Mouse (Mus musculus) heart, embryonic 16.5 days (tissue): ENCODE results near the gene Atp2a3. TPM values are rescaled to one million over a fixed set of nuclear protein-coding genes. Genes with fewer than 3 reads are reported as not detected.
A peak's percentile ranks its signal among the peaks of the same experiment; 100 is the strongest.

Experiments used
- ATAC-seq: fragments of 200-750 bp; cut with Nextera tagmentation; replicated peaks from 2 replicates; pipeline ENCODE4 v1.8.0; 2017; ENCODE audit warnings: moderate number of reproducible peaks; ENCODE audit not compliant: insufficient read depth, low FRiP score; ENCODE audit errors: extremely low read depth
- H3K27ac ChIP-seq: fragments of 300-500 bp; sonication (generic); 2 replicates; pipeline ENCODE4 v1.5.1; 2014; ENCODE audit warnings: mild to moderate bottlenecking, low read length, control low read depth, moderate library complexity
- H3K27me3 ChIP-seq: fragments of 300-500 bp; sonication (generic); 2 replicates; pipeline ENCODE4 v1.6.1; 2014; ENCODE audit warnings: low read length, mixed read lengths; ENCODE audit not compliant: control insufficient read depth, insufficient read depth
- H3K36me3 ChIP-seq: fragments of 300-500 bp; sonication (generic); 2 replicates; pipeline ENCODE4 v1.6.1; 2014; ENCODE audit not compliant: control insufficient read depth, insufficient read depth
- H3K4me1 ChIP-seq: fragments of 300-500 bp; sonication (generic); 2 replicates; pipeline ENCODE4 v1.6.1; 2014; ENCODE audit warnings: low read length, mixed read lengths; ENCODE audit not compliant: control insufficient read depth, insufficient read depth
- H3K4me2 ChIP-seq: fragments of 300-500 bp; sonication (generic); 2 replicates; pipeline ENCODE4 v1.6.1; 2014; ENCODE audit warnings: low read depth, mild to moderate bottlenecking, control low read depth, low read length
- H3K4me3 ChIP-seq: fragments of 300-500 bp; sonication (generic); 2 replicates; pipeline ENCODE4 v1.5.1; 2014; ENCODE audit warnings: mild to moderate bottlenecking, control low read depth, low read length
- H3K9ac ChIP-seq: fragments of 300-500 bp; sonication (generic); 2 replicates; pipeline ENCODE4 v1.6.1; 2014; ENCODE audit warnings: low read length, control low read depth
- H3K9me3 ChIP-seq: fragments of 300-500 bp; sonication (generic); replicated peaks from 2 replicates; pipeline ENCODE4 v1.6.1; 2016; ENCODE audit warnings: low read length; ENCODE audit not compliant: control insufficient read depth
- WGBS: fragments of 180-500 bp; shearing (Covaris S2); extraction: QIAGEN DNeasy Blood & Tissue Kit; methylation state at CpG from one replicate; pipeline ENCODE4 v1.1.7; 2014; 5-methylcytosine and 5-hydroxymethylcytosine counted together
- polyA plus RNA-seq: library from polyadenylated mRNA; unstranded; fragments of >200 nt; fragmentation: Nextera tagmentation; extraction: Ambion mirVana; gene quantifications from 2 replicates; pipeline ENCODE4 v1.2.1, GENCODE M21; 2015

Gene Atp2a3
- polyA plus RNA-seq, 1 experiment from 2014 or later: 14.9 TPM

DNA sequence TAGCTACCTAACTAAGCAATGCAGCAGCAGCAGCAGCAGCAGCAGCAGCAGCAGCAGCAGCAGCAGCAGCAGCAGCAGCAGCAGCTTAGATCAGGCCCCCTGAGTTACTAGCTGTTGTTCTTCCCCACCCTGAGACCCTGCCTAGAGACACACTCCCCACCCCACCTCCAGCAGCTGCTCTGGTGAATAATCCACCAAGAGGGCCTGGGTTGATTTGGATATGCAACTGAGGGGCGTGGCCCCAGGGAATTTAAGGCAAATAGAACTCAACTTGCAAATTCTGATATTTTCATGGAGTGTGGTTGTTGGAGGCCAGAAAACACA, 7.9 kb upstream of the Atp2a3 start:
- no peaks in the 10 kb centered on the region for H3K9me3 ChIP-seq
- WGBS: 70% methylated on average over 1 of the region's 1 CpGs
- H3K4me1 ChIP-seq: peaks cover 35% of the 10 kb centered on the region

DNA sequence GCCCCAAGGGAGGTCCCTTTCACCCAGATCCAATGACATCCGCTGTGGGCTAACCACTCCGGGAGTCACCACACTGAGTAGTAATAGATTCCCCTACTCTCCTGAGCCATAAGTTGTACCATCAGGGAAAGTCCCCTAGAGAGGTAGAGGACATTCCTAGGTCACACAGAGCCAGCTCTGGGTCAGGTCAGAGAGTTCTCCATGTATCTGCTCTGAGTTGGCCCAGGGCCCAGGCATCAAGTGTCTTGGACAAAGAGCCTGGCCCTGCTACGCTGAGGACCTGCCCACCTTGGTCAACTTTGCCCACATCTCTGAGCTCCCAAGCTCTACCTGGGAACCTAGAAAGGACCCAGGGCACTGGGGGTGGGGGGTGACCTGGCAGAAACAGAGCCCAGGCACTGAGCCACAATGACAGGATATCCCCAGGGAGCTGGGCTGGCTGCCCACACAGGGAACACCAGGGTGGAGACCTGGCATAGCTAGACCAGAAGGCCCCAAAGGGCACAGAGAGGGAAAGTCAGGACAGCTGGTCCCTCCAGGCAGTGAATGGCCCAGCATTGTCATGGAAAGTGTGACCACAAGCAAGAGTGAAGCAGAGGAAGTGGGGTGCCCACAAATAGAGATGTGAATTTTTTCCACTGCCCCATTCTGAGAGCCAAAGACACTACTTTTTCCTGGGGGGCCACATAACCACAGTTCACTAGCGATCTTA, 7.4 kb upstream of the Atp2a3 start:
- Histone ChIP-seq H3K9me3 (no peaks in the 10 kb centered on the region), H3K4me1 (peaks cover 35% of the 10 kb centered on the region), H3K4me2 (no peak overlapping the region), H3K27me3 (no peaks in the 10 kb centered on the region), H3K9ac (no peak overlapping the region), H3K27ac (peak overlapping the region; percentile 50), H3K4me3 (no peak overlapping the region), H3K36me3 (no peaks in the 10 kb centered on the region)
- 61% methylated on average over 4 of the region's 4 CpGs for WGBS
- peak; percentile 65 for ATAC-seq

More for the DNA sequence above, 7.9 kb upstream of the Atp2a3 start:
- ATAC-seq: no peak
- Histone ChIP-seq H3K4me2 (no peak overlapping the region), H3K27ac (peak overlapping the region; percentile 50), H3K4me3 (no peak overlapping the region), H3K9ac (no peak overlapping the region), H3K27me3 (no peaks in the 10 kb centered on the region), H3K36me3 (no peaks in the 10 kb centered on the region)

DNA sequence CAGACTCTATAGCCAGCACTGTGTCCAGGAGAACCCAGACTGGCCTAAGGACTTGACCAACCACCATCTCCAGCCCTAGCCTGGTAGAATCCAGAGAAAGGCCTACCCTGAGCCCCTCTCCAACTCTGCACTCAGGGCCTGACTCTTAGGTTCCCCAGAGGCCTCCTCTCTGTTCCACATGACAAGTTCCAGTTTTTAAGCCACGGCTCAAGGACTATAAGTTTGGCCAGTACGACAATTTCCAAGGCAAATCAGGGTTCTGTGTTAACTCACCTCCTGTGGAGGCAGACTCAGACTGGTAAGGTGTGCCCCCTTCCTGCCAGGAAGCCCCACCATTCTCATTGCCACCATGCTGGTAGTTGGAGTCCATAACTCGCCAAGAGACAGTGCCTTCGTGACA, 6.8 kb upstream of the Atp2a3 start:
- no peaks in the 10 kb centered on the region for H3K9me3 ChIP-seq
- no peak overlapping the region for H3K9ac ChIP-seq
- WGBS: 88% methylated on average over 4 of the region's 4 CpGs
- no peak overlapping the region for H3K4me3 ChIP-seq
- no peak overlapping the region for H3K4me2 ChIP-seq
- H3K27ac ChIP-seq: no peak overlapping the region
- H3K4me1 ChIP-seq: peaks cover 35% of the 10 kb centered on the region
- peaks cover 3% of the 10 kb centered on the region for H3K27me3 ChIP-seq
- ATAC-seq: no peak
- H3K36me3 ChIP-seq: no peaks in the 10 kb centered on the region

DNA sequence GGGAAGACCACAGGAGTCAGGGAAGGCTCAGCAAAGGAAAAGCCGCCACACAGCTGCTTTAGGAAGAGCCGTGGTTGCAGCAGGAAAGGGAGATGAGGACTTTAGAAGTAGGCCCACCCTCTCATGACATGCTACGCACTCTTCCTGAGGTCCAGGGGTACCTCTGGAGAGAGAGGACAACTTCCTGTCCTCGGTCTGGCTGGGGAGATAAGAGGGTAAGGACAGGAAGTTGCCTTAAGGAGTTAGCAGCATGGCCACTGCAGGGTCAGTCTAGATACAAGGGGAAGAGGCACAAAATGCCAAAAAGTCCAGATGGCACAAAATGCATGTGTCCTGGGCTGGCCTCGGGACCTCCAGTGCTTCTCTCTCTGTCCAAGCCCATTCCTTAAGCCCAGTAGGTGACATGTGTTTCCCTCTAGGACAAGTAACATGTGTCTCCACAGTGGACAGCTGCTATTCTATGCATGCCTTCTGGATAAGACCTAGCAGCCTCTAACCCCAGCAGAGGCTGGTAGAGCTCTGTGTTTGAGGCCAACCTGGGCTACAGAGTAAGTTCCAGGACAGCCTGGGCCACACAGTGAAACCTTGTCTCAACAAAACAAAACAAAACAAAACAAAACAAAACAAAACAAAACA, 5.5 kb upstream of the Atp2a3 start:
- H3K4me1 ChIP-seq: peaks cover 35% of the 10 kb centered on the region
- no peak overlapping the region for H3K9ac ChIP-seq
- WGBS: 44% methylated on average over 5 of the region's 5 CpGs
- no peaks in the 10 kb centered on the region for H3K36me3 ChIP-seq
- peak; percentile 46; the same call in 1 of the 2 replicates for ATAC-seq
- H3K27me3 ChIP-seq: peaks cover 7% of the 10 kb centered on the region
- no peak overlapping the region for H3K4me2 ChIP-seq
- H3K27ac ChIP-seq: peak overlapping the region; percentile 11; the same call in 1 of the 2 replicates
- no peak overlapping the region for H3K4me3 ChIP-seq
- H3K9me3 ChIP-seq: no peaks in the 10 kb centered on the region

DNA sequence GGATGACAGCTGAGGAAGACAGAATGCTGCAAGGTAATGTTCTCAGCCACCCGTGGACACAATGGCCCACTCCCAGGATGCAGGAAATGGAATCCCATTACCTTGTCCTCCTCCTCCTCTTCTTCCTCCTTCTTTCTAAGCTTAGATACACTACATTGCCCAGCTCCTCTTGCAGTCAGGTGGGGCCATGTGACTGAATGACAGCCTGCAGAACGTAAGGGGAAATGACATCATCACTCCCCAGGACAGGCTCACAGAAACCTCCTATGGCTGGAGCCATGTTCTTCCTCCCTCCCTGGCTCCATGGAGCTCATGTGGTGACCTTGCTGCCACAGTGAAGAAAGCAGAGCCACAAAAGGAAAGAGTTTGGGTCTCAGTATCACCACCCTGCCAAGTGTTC, 3.7 kb upstream of the Atp2a3 start:
- Histone ChIP-seq H3K9ac (no peak overlapping the region), H3K9me3 (no peaks in the 10 kb centered on the region), H3K4me1 (peaks cover 31% of the 10 kb centered on the region), H3K4me3 (no peak overlapping the region), H3K27me3 (peaks cover 15% of the 10 kb centered on the region), H3K36me3 (no peaks in the 10 kb centered on the region), H3K4me2 (no peak overlapping the region), H3K27ac (no peak overlapping the region)
- 41% methylated on average over 2 of the region's 2 CpGs for WGBS
- no peak for ATAC-seq

DNA sequence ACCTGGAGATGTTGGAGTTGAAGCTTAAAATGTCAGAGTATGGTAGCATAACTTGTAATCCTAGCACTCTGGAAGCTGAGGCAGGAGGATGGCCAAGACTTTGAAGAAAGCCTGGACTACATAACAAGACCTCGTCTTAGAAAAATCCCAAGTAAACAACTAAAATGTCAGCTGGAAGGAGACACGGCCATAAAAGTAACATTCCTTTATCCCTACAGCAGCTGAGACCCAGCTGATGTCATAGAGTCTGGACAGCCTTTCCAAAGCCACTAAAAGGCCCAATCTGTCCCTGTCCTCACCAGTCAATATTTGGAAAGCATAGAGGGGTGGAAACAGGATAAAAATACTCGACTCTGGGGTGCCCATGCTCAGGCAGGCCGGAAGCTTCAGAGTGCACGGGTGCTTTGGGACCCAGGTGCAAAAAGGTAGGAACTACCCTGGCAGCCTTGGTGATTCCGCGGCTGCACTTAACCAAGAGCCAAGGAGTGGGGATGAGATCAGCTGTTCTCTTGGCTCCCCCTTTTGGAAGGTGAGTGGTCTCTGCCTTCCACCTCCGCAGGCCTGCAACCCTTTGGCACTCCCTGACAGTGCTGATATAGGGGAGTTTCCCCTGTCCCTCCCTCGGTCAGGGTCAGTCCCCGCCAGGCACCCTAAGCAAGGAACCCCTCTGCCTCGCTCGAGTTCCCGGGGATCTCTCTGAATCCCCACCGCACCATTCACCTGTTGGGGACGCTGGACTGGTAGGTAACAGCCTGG, 867 bp upstream of the Atp2a3 start:
- ATAC-seq: no peak
- H3K9me3 ChIP-seq: no peaks in the 10 kb centered on the region
- H3K36me3 ChIP-seq: no peaks in the 10 kb centered on the region
- H3K27me3 ChIP-seq: peaks cover 15% of the 10 kb centered on the region
- H3K9ac ChIP-seq: no peak overlapping the region
- no peak overlapping the region for H3K27ac ChIP-seq
- peaks cover 21% of the 10 kb centered on the region for H3K4me1 ChIP-seq
- no peak overlapping the region for H3K4me3 ChIP-seq
- H3K4me2 ChIP-seq: no peak overlapping the region
- WGBS: 17% methylated on average over 15 of the region's 15 CpGs

DNA sequence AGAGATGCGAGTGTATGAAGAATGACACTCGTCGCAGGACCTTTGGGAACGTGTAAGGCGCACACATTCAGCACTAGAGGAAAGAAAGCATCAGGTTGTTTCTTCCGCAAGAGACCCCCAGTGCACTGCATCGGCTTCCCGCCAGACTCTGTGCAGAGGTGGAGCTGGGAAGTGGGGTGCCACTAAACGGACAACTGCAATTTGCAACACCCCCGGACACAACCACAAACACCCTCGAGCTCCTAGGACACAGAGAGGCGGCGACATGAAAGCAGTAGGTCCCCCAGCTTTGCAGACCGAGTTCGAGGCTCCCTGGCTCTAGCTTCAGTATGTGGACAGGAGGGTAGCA, 272 bp upstream of the Atp2a3 start:
- peak overlapping the region; percentile 74 for H3K4me2 ChIP-seq
- 0 out of 2 replicates have a peak, but pooled peaks have one; percentile 1 for ATAC-seq
- H3K27ac ChIP-seq: no peak overlapping the region
- H3K36me3 ChIP-seq: no peaks in the 10 kb centered on the region
- 4% methylated on average over 15 of the region's 15 CpGs for WGBS
- H3K27me3 ChIP-seq: peaks cover 15% of the 10 kb centered on the region
- peak overlapping the region; percentile 57 for H3K4me3 ChIP-seq
- peaks cover 23% of the 10 kb centered on the region for H3K4me1 ChIP-seq
- H3K9me3 ChIP-seq: no peaks in the 10 kb centered on the region
- H3K9ac ChIP-seq: no peak overlapping the region

DNA sequence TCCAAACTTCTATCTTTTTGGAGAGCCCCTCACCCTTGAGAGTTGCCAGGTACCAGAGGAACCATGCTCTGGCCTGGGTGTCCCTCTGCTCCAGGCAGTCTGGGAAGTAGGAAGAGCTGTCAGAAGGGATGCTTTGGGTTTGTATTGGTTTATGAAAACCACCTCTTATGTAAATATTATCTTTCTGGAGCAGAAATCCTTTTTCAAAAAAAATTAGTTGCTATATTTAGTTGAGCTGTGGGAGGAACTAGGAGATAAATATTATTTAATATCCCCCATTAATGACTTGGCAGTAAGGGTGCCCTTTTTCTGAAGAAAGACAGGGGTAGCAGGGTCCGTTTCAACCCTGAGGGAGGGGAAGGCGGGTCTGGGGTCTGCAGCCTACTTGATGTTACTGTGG, 1.4 kb downstream of the Atp2a3 start:
- peaks cover 23% of the 10 kb centered on the region for H3K4me1 ChIP-seq
- no peak overlapping the region for H3K9ac ChIP-seq
- H3K27me3 ChIP-seq: peaks cover 15% of the 10 kb centered on the region
- WGBS: 87% methylated on average over 2 of the region's 2 CpGs
- H3K36me3 ChIP-seq: no peaks in the 10 kb centered on the region
- no peak overlapping the region for H3K4me3 ChIP-seq
- peak overlapping the region; percentile 64; the same call in 1 of the 2 replicates for H3K27ac ChIP-seq
- H3K4me2 ChIP-seq: peak overlapping the region; percentile 26
- no peak for ATAC-seq
- H3K9me3 ChIP-seq: no peaks in the 10 kb centered on the region
